Mouse (Mus musculus) small intestine, adult 10 weeks (tissue): ENCODE results near the gene Akt3. TPM values are rescaled to one million over a fixed set of nuclear protein-coding genes. Genes with fewer than 3 reads are reported as not detected.

Source experiments
- polyA plus RNA-seq: library from polyadenylated mRNA; stranded (reverse); fragments of 350-450 nt; fragmentation: Illumina TruSeq; extraction: RNeasy Lipid Tissue Mini Kit (QIAGEN cat#74804); gene quantifications from one replicate; pipeline ENCODE4 v1.2.3, GENCODE M21; 2014; ENCODE audit warnings: low replicate concordance

Akt3 gene
- polyA plus RNA-seq, result 20.4 TPM

GRCm38 (mm10) chr1:177258034-177258342, at the start of gene Akt3:
TSS of gene Akt3 (minus strand) at chr1:177258203.

Other genes starting within 250 kb of the Akt3 start
- 54.1 TPM for gene Zbtb18, start 184.1 kb upstream of the Akt3 start, polyA plus RNA-seq